Mouse (Mus musculus) liver, embryonic 14.5 days (tissue): ENCODE results near the gene Exo5. TPM values are rescaled to one million over a fixed set of nuclear protein-coding genes. Genes with fewer than 3 reads are reported as not detected.
A peak's percentile ranks its signal among the peaks of the same experiment; 100 is the strongest.

Experiments used
- ATAC-seq: fragments of 200-750 bp; cut with Nextera tagmentation; 2 replicates; pipeline ENCODE4 v1.8.0; 2017; ENCODE audit warnings: moderate number of reproducible peaks, mild to moderate bottlenecking, moderate library complexity; ENCODE audit not compliant: insufficient read depth
- DNase-seq, 3 experiments: peaks; one replicate each; pipeline ENCODE4 v3.0.0-alpha.2; 2012 to 2013; ENCODE audit warnings: low read depth in 3 of 3, low spot score in 3 of 3
- H3K27ac ChIP-seq: fragments of 300-500 bp; sonication (generic); 2 replicates; pipeline ENCODE4 v1.5.1; 2014; ENCODE audit warnings: moderate library complexity, mild to moderate bottlenecking, control low read depth, inconsistent platforms
- H3K27me3 ChIP-seq: fragments of 300-500 bp; sonication (generic); 2 replicates; pipeline ENCODE4 v1.6.1; 2014; ENCODE audit warnings: mild to moderate bottlenecking, low read length, moderate library complexity; ENCODE audit not compliant: control insufficient read depth, insufficient read depth
- H3K36me3 ChIP-seq: fragments of 300-500 bp; sonication (generic); replicated peaks from 2 replicates; pipeline ENCODE4 v1.6.1; 2014; ENCODE audit warnings: low read depth; ENCODE audit not compliant: control insufficient read depth, insufficient read depth
- H3K4me1 ChIP-seq, 2 experiments: fragments of 200-500 bp in 1 of 2; fragments of 300-500 bp in 1 of 2; sonication (generic) in 1 of 2; replicated peaks; 2 replicates each; pipeline ENCODE4 v1.6.1; 2012 to 2014; ENCODE audit warnings: antibody characterized with exemption in 1 of 2, inconsistent platforms in 1 of 2, low read length in 1 of 2; ENCODE audit not compliant: control insufficient read depth in 2 of 2, insufficient read depth in 2 of 2
- H3K4me2 ChIP-seq: fragments of 300-500 bp; sonication (generic); 2 replicates; pipeline ENCODE4 v1.6.1; 2014; ENCODE audit warnings: low read depth, mild to moderate bottlenecking, control low read depth, moderate library complexity
- H3K4me3 ChIP-seq, 2 experiments: fragments of 200-500 bp in 1 of 2; fragments of 300-500 bp in 1 of 2; sonication (generic) in 1 of 2; 2 replicates each; pipeline ENCODE4 v1.5.1; 2012 to 2014; ENCODE audit warnings: low read depth in 2 of 2, low read length in 2 of 2, mild to moderate bottlenecking in 2 of 2, control low read depth in 1 of 2, inconsistent platforms in 1 of 2, moderate library complexity in 1 of 2; ENCODE audit not compliant: insufficient read depth in 1 of 2
- H3K9ac ChIP-seq: fragments of 300-500 bp; sonication (generic); replicated peaks from 2 replicates; pipeline ENCODE4 v1.6.1; 2014; ENCODE audit warnings: mild to moderate bottlenecking, control low read depth, moderate library complexity
- H3K9me3 ChIP-seq: fragments of 300-500 bp; sonication (generic); 2 replicates; pipeline ENCODE4 v1.6.1; 2016; ENCODE audit warnings: low read length, mixed read lengths; ENCODE audit not compliant: control insufficient read depth
- CTCF ChIP-seq: IDR thresholded peaks from 2 replicates; pipeline ENCODE4 v1.5.1; 2016; ENCODE audit warnings: antibody characterized with exemption, low read depth, control low read depth
- EP300 ChIP-seq: IDR thresholded peaks from 2 replicates; pipeline ENCODE4 v1.6.1; 2016; ENCODE audit warnings: antibody characterized with exemption, low read depth
- WGBS: fragments of 180-500 bp; shearing (Covaris S2); extraction: QIAGEN DNeasy Blood & Tissue Kit; methylation state at CpG from one replicate; pipeline ENCODE4 v1.1.7; 2014; ENCODE audit not compliant: insufficient replicate concordance; 5-methylcytosine and 5-hydroxymethylcytosine counted together
- polyA plus RNA-seq, 2 experiments: library from polyadenylated mRNA; depleted of rRNA in 1 of 2; stranded (reverse) in 1 of 2; unstranded in 1 of 2; fragments of >200 nt; fragmentation: Nextera tagmentation in 1 of 2; extraction: Ambion mirVana in 1 of 2; gene quantifications; 2 replicates each; pipeline versions ENCODE4 v1.2.1 to v1.2.3; 2012 to 2014

Exo5 gene
- polyA plus RNA-seq, 2 experiments, result 5.8 to 7.2 TPM

- no peak overlapping the region for H3K4me2 ChIP-seq
These were observed 13.7 kb downstream of the Exo5 start for GRCm38 (mm10) chr4:120911086-120911485.

DNA sequence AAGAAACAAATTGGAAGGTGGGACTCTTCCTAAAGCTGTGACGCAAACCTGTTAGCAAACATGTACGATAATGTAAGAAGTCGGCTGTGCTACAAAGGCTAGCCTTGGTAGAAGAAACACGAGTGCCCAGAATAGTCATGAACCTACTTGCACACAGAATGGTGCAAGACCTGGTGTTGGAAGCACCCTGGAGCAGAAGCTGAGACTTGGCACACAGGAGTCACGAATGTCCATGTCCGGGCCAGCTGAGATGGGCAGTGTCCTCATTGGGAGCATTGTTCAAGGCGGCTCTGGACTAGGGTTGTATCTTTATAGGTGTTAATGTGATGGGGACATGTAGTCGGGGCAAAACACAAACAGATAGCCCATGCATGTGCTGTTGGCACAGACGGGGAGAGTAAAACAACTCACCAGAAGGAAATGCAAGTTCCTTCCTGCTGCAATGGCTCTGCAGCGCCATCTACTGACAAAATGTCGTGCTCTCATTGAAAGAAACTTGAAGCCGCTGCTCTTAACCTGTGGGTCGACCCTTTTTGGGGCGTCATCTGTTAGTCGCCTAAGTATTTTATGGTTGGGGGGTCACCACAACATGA lies 15.2 kb downstream of the Exo5 start:
- 24% methylated on average over 15 of the region's 15 CpGs for WGBS
- no peak overlapping the region for H3K9ac ChIP-seq
- no peaks in the 10 kb centered on the region for H3K4me1 ChIP-seq
- no peaks in the 10 kb centered on the region for H3K27me3 ChIP-seq
- no peak overlapping the region for H3K4me3 ChIP-seq
- H3K4me2 ChIP-seq, result no peak overlapping the region
- DNase-seq (peak; percentile 47 to 57 (median 52)), ATAC-seq (no peak)
- H3K9me3 ChIP-seq, result no peaks in the 10 kb centered on the region
- H3K27ac ChIP-seq, result no peak overlapping the region
- TF ChIP-seq EP300 (no peak), CTCF (peak; percentile 92)
- H3K36me3 ChIP-seq, result no peaks in the 10 kb centered on the region

More at GRCm38 (mm10) chr4:120911086-120911485, 13.7 kb downstream of the Exo5 start:
- H3K9me3 ChIP-seq, result no peaks in the 10 kb centered on the region
- no peaks in the 10 kb centered on the region for H3K4me1 ChIP-seq
- H3K27me3 ChIP-seq, result no peaks in the 10 kb centered on the region
- no peak overlapping the region for H3K27ac ChIP-seq
- DNase-seq (no peak), ATAC-seq (no peak)
- H3K36me3 ChIP-seq, result no peaks in the 10 kb centered on the region
- H3K4me3 ChIP-seq, result no peak overlapping the region
- WGBS, result 68% methylated on average over 6 of the region's 6 CpGs
- TF ChIP-seq CTCF (no peak), EP300 (no peak)
- H3K9ac ChIP-seq, result no peak overlapping the region

GRCm38 (mm10) chr4:120905644-120906043 lies 19.2 kb downstream of the Exo5 start:
- WGBS, result 42% methylated on average over 5 of the region's 5 CpGs
- H3K9me3 ChIP-seq, result no peaks in the 10 kb centered on the region
- no peaks in the 10 kb centered on the region for H3K36me3 ChIP-seq
- no peaks in the 10 kb centered on the region for H3K27me3 ChIP-seq
- no peak overlapping the region for H3K27ac ChIP-seq
- ATAC-seq, result no peak
- H3K9ac ChIP-seq, result no peak overlapping the region
- no peak overlapping the region for H3K4me2 ChIP-seq
- no peak overlapping the region for H3K4me3 ChIP-seq
- DNase-seq, result no peak
- TF ChIP-seq CTCF (no peak), EP300 (no peak)
- H3K4me1 ChIP-seq, result no peaks in the 10 kb centered on the region

GRCm38 (mm10) chr4:120904533-120904932 lies 20.3 kb downstream of the Exo5 start:
- no peaks in the 10 kb centered on the region for H3K9me3 ChIP-seq
- H3K36me3 ChIP-seq, result no peaks in the 10 kb centered on the region
- no peak for ATAC-seq
- no peak overlapping the region for H3K9ac ChIP-seq
- no peak overlapping the region for H3K27ac ChIP-seq
- no peaks in the 10 kb centered on the region for H3K27me3 ChIP-seq
- no peaks in the 10 kb centered on the region for H3K4me1 ChIP-seq
- no peak for DNase-seq
- no peak overlapping the region for H3K4me3 ChIP-seq
- no peak for TF ChIP-seq EP300
- TF ChIP-seq CTCF, result no peak
- H3K4me2 ChIP-seq, result no peak overlapping the region
- WGBS, result 18% methylated on average over 4 of the region's 4 CpGs

GRCm38 (mm10) chr4:120895810-120896584 lies 28.8 kb downstream of the Exo5 start:
- no peak overlapping the region for H3K4me3 ChIP-seq
- TF ChIP-seq EP300 (no peak), CTCF (no peak)
- no peak for DNase-seq
- no peak overlapping the region for H3K27ac ChIP-seq
- no peak overlapping the region for H3K9ac ChIP-seq
- H3K4me2 ChIP-seq, result no peak overlapping the region
- no peak for ATAC-seq
- WGBS, result 63% methylated on average over 7 of the region's 7 CpGs
- H3K36me3 ChIP-seq, result no peaks in the 10 kb centered on the region
- H3K9me3 ChIP-seq, result no peaks in the 10 kb centered on the region
- no peaks in the 10 kb centered on the region for H3K4me1 ChIP-seq
- no peaks in the 10 kb centered on the region for H3K27me3 ChIP-seq
